Mouse (Mus musculus) ovary, postnatal 14 days (tissue): ENCODE results near the gene Iqcb1.

ENCODE experiments used
- DNase-seq: peaks from one replicate; pipeline ENCODE4 v3.0.0; 2022; ENCODE audit warnings: low spot score

The Iqcb1 gene

DNA sequence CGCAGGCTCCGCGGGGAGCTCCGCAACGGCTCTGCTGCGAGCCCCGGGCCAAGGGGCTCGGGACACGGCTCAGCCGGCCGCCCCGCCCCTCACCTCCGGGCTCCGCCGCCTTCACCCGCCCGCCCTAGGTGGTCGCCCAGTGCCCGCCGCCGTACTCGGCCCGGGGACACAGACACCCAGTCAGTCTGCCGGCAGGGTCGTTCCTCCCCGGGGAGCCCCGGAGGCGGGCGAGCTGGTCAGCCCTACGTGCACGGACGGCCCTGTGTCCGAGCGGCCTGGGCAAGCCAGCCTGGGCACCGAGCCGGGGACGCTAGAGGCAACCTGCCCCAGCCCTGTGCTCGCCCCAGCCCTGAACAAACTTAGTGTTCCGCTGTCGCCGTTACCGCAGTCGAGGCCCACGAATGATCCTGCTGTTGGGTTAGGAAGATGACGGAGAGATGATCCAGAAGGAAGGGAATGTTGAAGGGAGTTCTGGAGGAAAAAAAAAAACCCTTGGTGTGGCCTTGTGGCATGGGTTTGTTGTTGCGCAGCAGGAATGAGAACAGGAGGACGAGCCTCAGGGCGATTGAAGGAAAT is 47.2 kb downstream of the Iqcb1 start:
- peak; percentile 50 for DNase-seq

DNA sequence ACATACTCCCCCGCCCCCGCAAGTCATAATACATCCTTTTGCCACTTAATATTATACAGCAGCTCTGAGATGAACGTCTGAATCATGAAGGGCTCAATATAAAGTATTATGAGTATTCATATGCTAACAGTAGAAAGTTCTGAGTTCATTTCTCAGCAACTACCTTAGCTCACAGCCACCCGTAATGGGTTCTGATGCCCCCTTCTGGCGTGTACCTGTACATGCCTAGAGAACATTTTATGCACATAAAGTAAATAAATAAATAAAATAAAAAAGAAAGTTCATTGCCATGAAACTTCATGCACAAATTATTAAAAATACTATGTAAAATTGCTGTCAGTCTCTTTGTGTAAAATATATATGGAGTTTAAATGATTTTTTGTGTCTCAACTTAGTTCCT is 49.1 kb downstream of the Iqcb1 start:
- no peak for DNase-seq

DNA sequence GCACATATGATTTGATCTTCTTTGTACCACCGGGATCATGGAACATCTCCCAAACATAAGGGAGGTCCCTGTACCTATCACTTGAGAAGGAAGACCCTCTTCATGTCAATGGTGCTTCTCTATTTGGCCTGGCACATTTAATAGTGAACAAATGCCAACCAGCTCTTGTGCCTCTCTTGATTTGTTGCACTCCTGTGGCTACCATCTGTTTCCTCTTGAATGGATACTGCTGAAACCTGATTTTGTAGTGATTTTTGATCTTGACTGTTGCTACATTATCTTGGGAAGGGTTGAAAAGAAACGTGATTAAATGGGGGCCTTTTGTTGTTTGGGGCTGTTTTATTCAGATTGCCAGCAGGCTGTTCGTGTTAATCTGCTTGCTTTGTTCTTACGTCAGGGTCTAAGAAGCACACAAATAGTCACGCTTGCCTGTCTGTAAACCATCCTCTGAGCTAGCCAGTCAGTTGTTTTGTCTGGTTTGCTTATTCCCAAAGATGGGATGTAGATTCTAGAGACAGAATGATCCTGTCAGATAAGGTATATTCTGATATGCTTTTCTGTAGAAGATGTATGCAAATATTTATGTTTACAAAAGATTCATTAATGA is 54.7 kb downstream of the Iqcb1 start:
- DNase-seq, result no peak

DNA sequence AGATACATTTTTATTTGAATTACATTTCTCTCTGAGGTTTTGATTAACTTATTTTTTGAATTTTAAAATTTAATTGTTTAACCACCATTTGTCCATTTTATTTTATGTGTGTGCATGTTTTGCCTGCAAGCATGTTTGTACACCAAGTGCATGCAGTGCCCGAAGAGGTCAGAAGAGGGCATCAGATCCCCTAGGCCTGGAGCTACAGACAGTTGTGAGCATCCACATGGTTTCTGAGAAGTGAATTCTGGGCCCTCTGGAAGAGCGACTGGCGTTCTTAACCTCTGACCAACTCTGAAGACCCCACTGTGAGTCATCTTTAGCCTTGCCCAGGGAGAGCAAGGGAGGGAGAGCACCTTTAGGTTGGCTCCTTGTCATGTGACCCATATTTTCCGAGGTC is 56.7 kb downstream of the Iqcb1 start:
- DNase-seq, result no peak

GRCm38 (mm10) chr16:36885912-36886311 is 57.7 kb downstream of the Iqcb1 start:
- DNase-seq, result no peak

- DNase-seq, result no peak
These were observed 59.4 kb downstream of the Iqcb1 start for GRCm38 (mm10) chr16:36887546-36887945.

DNA sequence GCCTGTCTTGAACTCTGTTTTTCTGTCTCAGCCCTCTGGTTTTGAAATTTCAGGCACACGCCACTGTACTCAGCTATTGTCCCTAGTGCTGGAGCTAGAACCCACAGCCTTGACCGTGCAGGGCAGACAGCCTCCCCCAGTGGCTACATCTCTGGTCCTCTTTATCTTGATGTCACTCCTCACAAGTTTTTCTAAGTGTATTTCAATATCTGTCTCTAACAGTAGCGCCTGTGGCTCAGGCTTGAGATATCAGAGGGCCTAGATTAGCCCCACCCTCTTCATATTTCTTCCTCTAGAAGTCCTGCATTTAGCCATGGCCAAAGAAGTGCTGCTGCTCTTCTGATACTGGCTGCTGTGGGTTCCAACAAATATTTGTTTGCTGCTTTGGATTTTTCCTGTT is 62.4 kb downstream of the Iqcb1 start:
- DNase-seq, result no peak

GRCm38 (mm10) chr16:36891415-36891814 is 63.2 kb downstream of the Iqcb1 start:
- DNase-seq, result no peak

DNA sequence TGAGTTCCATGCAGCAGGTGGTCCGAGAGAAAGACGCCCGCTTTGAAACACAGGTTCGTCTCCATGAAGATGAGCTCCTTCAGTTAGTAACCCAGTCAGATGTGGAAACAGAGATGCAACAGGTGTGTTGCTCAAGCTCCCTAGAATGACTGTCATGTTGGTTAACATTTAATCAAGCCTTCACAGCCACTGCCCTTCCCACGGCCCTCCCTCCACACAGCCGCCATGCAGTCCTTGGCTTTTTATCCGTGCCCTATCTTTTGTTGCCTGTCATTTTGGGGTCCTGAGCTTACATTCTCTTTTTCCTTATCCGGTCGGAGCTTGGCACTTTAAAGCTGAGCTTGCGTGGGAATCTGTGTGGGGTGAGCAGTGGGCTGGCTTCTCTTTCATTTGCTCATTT is 65.1 kb downstream of the Iqcb1 start:
- no peak for DNase-seq

DNA sequence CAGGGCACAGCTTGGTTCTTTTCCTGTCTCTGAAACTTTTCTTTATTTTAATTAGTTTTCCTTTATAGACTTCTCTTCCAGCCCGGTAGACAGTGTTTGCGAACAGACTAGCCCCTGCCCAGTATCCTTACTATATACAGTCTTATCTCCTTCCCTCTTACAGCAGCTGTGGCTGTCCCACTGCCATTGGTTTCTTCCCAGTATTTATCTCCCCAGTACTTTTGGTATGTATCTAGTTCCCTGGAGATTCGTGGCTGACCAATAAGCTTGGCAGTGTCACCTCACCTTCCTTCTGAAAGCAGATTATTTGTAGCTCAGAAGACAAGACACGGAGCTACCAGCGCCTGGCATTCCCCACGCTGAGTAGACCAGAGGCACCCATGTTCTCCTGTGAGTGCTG is 68.5 kb downstream of the Iqcb1 start:
- no peak for DNase-seq

GRCm38 (mm10) chr16:36903156-36903555 is 75.0 kb downstream of the Iqcb1 start:
- DNase-seq, result no peak

GRCm38 (mm10) chr16:36911909-36912308 is 83.7 kb downstream of the Iqcb1 start:
- no peak for DNase-seq

- DNase-seq, result no peak
These were observed 84.1 kb downstream of the Iqcb1 start for GRCm38 (mm10) chr16:36912311-36912710.

- DNase-seq, result no peak
These were observed 86.0 kb downstream of the Iqcb1 start for GRCm38 (mm10) chr16:36914195-36914594.

- DNase-seq, result no peak
These were observed 90.3 kb downstream of the Iqcb1 start for GRCm38 (mm10) chr16:36918505-36918904.

DNA sequence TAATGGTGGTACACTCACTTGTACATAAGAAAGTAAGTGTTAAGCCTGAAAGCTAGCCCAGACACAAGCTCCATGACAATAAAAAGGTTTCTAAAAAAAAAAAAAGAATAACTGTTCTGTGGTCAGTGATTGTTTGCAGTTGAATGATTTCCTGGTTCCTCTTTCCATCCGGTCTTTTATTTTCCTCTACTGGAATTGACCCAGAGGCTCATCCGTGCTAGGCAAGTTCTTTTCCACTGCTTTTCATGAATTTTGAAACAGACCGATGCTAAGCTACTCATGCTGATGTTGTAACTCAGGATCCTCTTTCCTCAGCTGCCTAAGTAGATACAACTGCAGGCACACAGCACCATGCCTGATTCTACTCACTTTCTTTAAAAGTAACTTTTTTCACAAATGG is 92.2 kb downstream of the Iqcb1 start:
- DNase-seq, result no peak

GRCm38 (mm10) chr16:36921067-36921613 is 93.0 kb downstream of the Iqcb1 start:
- no peak for DNase-seq

DNA sequence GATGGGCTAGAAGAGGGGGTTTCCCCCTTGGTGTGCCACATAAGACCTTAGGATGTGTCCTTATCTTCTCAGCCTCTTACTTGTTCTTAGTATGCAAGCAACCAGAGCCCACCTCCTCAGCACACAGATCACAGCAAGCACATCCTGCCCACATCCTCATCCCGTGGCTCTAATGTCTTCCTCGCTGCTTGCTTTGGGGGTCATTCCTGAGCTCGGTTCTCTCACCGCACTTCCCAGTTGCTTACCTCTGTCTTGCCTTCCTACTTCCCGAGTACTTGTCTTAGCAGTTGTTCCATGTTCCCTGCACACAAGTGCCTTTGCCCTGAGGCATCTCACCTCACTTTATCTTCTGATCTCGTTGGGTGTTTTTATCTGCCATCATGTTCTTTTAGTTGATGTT is 93.8 kb downstream of the Iqcb1 start:
- DNase-seq, result no peak
